Mouse (Mus musculus) left cerebral cortex, adult 11 months (tissue): ENCODE measurements at regions not wholly inside any gene's neighbourhood (a gene's known extent, or its start where the extent isn't known, plus 50 kb on each side); places are given as distances from the start of the nearest gene placed in this dataset.
"Not testable (repeated sequence)": the region's sequence is repeated elsewhere in the genome, so short reads cannot be mapped to it uniquely, and the experiment has no call there.

Experiments used
- DNase-seq: peaks from one replicate; pipeline ENCODE4 v3.0.0; 2022; ENCODE audit warnings: low spot score

DNA sequence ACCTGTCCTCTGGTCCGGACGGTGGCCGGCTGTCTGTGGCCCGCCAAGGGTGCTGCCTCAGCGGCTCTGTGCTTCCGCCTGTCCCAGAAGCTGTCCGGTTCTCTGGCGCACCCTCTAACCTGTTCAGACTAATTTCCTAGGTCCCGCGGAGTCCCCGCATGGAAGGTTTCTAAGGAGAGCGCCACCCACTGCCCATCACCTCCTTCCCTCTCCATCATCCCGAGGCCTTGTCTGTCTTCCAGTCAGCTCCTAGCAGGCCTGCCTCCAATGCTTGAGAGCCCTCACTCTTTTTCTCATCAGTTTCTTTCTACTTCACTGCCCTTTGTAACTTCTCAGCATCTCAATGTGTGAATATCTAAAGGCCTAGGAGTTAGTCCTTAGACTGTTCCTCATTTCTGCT, 86.4 kb upstream of the Zfp746 start:
- DNase-seq, result not testable (repeated sequence)

DNA sequence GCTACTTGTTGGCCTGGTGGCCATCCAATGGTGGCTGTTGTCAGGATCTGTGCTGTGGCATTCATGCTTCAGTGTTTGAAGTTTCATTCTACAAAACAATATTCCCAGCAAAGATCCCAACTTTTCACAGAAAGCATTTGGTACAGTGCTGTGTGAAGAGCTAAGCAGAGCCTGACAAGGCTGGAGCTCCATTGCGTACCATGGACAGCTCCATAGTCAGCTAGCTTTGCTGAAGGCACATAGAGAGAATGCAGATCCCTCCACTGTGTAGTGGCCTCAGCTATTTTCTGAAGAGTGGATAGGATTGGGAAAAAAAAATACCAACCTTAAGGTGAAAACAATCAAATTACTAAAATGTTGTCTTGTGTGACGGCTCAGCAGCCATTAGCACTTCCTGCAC, 50.5 kb upstream of the Zfp746 start:
- DNase-seq, result no peak
